Mouse (Mus musculus) cortical plate, adult 2 months (tissue): ENCODE results near the gene Bbs7. TPM values are rescaled to one million over a fixed set of nuclear protein-coding genes. Genes with fewer than 3 reads are reported as not detected.

Experiments
- H3K27ac ChIP-seq: fragments of 200-500 bp; 2 replicates; pipeline ENCODE4 v1.5.1; 2012; ENCODE audit warnings: low read length, control low read depth, inconsistent platforms; ENCODE audit not compliant: insufficient read depth
- H3K4me1 ChIP-seq: fragments of 200-500 bp; 2 replicates; pipeline ENCODE4 v1.6.1; 2011; ENCODE audit warnings: low read length; ENCODE audit not compliant: control insufficient read depth, insufficient read depth
- H3K4me3 ChIP-seq: fragments of 200-500 bp; 2 replicates; pipeline ENCODE4 v1.5.1; 2011; ENCODE audit warnings: mild to moderate bottlenecking, low read length, control low read depth; ENCODE audit not compliant: insufficient read depth
- CTCF ChIP-seq: fragments of 200-500 bp; IDR thresholded peaks from 2 replicates; pipeline ENCODE4 v1.5.1; 2011; ENCODE audit warnings: mild to moderate bottlenecking, control low read depth, low read length; ENCODE audit not compliant: insufficient read depth; ENCODE audit errors: extremely low read depth
- POLR2A ChIP-seq: fragments of 200-500 bp; IDR thresholded peaks from 2 replicates; pipeline ENCODE4 v1.6.1; 2011; ENCODE audit warnings: mild to moderate bottlenecking, low read length, control low read depth; ENCODE audit not compliant: insufficient read depth; ENCODE audit errors: extremely low read depth
- polyA plus RNA-seq: library from polyadenylated mRNA; depleted of rRNA; stranded (reverse); fragments of >200 nt; gene quantifications from 2 replicates; pipeline ENCODE4 v1.2.3, GENCODE M21; 2012

Gene Bbs7
- polyA plus RNA-seq, 1 experiment: 16.4 TPM

DNA sequence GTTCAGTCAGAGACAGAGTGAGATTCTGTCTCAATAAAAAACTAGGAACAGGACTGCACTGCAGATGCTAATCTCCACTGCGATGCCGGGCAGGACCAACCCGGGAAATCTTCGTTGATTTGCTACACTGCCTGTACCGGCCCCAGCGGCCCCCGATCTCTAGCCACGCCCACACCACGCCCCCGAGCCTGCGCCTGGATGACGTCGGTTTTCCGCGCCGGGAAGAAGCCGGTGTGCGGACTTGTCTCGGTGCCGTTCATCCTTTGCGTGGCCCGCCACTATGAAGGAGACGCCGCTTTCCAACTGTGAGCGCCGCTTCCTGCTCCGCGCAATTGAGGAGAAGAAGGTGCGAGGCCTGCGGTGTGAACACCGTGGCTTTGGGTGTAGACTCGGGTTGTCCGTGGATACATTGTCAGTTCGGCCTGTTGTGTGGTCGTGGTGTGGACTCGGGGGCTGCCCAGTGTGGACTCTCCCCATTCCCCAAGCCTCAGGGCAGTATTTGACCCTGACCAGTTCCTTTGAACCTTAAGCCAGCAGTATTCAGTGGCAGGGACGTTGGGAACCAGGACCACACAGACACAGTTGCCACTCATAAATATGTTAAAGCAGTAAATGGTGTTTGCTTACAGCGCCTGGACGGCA is 60.8 kb downstream of the Bbs7 start, which contains the start of gene Exosc9:
TSS of gene Exosc9 (plus strand) at position 201 of the 642 bp plus-strand sequence.
- TF ChIP-seq CTCF (no peak), POLR2A (peak; percentile 79)
- peak within 1 kb of the TSS; percentile 82 for H3K27ac ChIP-seq

GRCm38 (mm10) chr3:36551851-36552384 is 61.4 kb downstream of the Bbs7 start:
- Histone ChIP-seq H3K4me1 (no peaks in the 10 kb centered on the region; the same call in 1 of the 2 replicates), H3K4me3 (peak overlapping the region; percentile 84), H3K27ac (peak overlapping the region; percentile 82)
- no peak for TF ChIP-seq POLR2A
- no peak for TF ChIP-seq CTCF

More for the DNA sequence above, 60.8 kb downstream of the Bbs7 start, which contains the start of gene Exosc9:
- Histone ChIP-seq H3K4me1 (no peaks in the 10 kb centered on the region; the same call in 1 of the 2 replicates), H3K4me3 (peak within 1 kb of the TSS; percentile 84)

DNA sequence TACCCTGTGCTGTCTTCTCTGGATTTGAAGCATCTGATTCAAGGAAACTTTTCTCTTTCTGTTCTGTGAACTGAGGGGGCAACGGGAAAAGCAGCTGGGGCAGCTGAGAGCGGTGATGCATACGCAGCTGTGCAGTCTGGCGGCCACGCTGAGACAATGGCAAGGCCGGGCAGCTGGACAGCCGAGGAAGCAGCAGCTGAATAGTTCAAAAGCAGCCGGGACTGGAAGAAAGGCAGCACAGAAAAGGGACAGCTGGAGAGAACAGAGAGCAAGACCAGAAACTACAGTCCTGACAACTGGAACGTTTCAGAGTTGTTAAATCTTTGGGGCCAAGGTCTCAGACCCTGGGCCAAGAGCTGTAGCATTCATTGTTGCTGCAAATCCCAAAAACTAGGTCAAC is 61.9 kb downstream of the Bbs7 start:
- no peak for TF ChIP-seq POLR2A
- no peak for TF ChIP-seq CTCF
- no peak overlapping the region; the same call in 1 of the 2 replicates for H3K27ac ChIP-seq
- no peaks in the 10 kb centered on the region; the same call in 1 of the 2 replicates for H3K4me1 ChIP-seq

DNA sequence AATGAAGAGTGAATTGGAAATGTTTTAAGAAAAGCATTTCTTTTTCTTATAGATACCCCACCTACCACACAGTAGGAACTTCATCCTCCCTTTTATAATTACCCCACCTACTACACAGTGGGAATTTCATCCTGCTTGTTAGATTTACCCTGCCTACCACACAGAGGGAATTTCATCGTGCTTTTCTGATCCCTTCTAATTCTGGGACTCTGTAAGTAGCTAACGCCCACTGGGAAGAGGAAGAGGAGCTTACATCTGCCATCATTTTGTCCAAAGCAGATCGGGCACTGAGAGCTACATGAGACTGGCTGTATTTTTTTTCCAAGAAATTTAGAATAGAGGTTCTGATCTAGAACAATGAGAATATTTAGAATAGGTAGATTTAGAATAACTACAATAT is 68.3 kb downstream of the Bbs7 start:
- TF ChIP-seq POLR2A (no peak), CTCF (no peak)
- H3K4me3 ChIP-seq: no peak overlapping the region
- H3K27ac ChIP-seq: no peak overlapping the region
- no peaks in the 10 kb centered on the region for H3K4me1 ChIP-seq

More for the DNA sequence above, 61.9 kb downstream of the Bbs7 start:
- H3K4me3 ChIP-seq: peak overlapping the region; percentile 84

GRCm38 (mm10) chr3:36541399-36541798 is 71.9 kb downstream of the Bbs7 start:
- peaks cover 4% of the 10 kb centered on the region; the same call in 1 of the 2 replicates for H3K4me1 ChIP-seq
- no peak overlapping the region for H3K27ac ChIP-seq
- TF ChIP-seq POLR2A: no peak
- H3K4me3 ChIP-seq: no peak overlapping the region

- TF ChIP-seq CTCF (no peak), POLR2A (no peak)
- no peak overlapping the region for H3K27ac ChIP-seq
- peaks cover 4% of the 10 kb centered on the region; the same call in 1 of the 2 replicates for H3K4me1 ChIP-seq
- H3K4me3 ChIP-seq: no peak overlapping the region
Observed at GRCm38 (mm10) chr3:36540756-36541155, 72.5 kb downstream of the Bbs7 start.

DNA sequence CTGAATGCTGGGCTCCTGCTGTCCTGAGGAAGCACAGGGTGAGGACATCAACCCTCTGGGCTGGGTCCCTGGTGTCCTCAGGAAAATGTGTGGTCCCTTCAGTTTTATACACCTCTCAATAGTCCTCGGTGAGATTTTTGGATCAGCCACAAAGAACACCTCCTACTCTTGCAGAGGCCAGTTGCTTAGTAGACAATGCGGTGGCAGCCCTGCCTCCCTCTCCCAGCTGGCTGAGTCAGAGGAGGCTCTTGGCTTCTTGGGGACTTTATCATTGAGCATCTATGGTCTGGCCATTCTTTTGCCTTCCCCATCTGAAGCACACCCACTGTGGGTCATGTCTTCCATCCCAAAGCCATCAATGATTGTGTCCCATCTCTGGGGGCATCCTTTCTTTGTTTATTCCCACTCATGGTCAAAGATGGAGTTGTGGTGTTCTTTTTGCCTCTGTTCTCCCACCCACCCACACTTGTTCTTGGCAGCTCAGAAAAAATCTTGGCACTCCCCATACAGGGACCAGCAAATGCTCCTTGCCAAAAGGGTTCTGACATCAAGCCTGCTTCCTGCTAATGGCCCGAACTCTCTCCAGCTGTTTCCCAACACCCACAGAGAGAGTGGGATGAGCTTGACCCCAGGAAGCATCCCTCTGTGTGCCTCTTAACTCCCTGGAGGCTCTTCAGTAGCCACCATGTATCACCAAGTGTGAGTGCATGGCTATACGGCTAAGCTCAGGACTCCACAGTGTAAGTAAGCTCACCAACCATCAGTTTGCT is 75.4 kb downstream of the Bbs7 start:
- H3K4me1 ChIP-seq: peaks cover 4% of the 10 kb centered on the region; the same call in 1 of the 2 replicates
- H3K4me3 ChIP-seq: no peak overlapping the region
- H3K27ac ChIP-seq: no peak overlapping the region
- no peak for TF ChIP-seq POLR2A
- no peak for TF ChIP-seq CTCF

DNA sequence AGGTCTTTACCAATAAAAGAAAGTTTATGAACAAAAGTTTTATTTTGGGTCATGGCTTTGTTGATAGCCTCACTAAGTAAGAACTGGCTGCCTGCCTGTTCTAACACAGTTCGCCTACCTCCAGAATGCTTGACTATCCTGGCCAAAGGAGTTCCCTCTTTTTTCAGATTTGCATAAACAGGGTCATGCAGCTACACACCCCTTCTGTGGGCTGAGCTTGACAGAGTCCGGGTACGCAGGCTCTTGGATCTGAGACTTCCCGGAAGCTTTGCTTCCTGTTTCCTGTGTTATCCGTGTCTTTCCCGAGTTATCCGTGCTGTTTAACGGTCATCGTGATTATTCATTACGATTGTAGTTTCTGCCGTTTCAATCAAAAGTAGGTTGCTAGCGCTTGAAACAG is 77.2 kb downstream of the Bbs7 start:
- H3K4me1 ChIP-seq: peaks cover 5% of the 10 kb centered on the region

DNA sequence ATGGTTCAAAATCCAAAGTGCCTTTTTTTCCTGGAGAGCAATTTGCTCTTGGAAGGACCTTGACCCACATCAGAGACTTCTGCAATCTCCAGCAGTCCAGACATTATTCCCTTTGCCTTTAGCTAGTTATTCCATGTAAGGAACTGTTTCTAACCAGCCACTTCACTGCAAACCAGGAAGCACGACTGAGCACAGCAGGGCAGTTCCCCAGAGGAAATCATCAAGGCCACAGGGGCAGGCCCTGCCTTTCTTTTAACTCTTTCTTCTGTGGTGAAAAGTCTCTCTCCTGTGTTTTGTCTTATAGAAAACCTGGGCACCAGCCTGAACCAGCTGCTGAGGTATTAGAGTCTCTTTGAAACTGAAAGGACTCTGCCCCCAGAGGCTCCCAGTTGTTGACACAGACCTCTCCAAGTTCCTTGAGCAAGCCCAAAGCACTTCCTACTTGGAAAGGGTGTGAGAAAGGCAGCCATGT is 80.0 kb downstream of the Bbs7 start:
- TF ChIP-seq CTCF (no peak), POLR2A (no peak)
- H3K4me3 ChIP-seq: no peak overlapping the region
- peaks cover 8% of the 10 kb centered on the region for H3K4me1 ChIP-seq
- no peak overlapping the region for H3K27ac ChIP-seq

More for the DNA sequence above, 77.2 kb downstream of the Bbs7 start:
- TF ChIP-seq CTCF: no peak
- no peak for TF ChIP-seq POLR2A
- H3K27ac ChIP-seq: no peak overlapping the region
- no peak overlapping the region for H3K4me3 ChIP-seq
